In the genomic region with DNA sequence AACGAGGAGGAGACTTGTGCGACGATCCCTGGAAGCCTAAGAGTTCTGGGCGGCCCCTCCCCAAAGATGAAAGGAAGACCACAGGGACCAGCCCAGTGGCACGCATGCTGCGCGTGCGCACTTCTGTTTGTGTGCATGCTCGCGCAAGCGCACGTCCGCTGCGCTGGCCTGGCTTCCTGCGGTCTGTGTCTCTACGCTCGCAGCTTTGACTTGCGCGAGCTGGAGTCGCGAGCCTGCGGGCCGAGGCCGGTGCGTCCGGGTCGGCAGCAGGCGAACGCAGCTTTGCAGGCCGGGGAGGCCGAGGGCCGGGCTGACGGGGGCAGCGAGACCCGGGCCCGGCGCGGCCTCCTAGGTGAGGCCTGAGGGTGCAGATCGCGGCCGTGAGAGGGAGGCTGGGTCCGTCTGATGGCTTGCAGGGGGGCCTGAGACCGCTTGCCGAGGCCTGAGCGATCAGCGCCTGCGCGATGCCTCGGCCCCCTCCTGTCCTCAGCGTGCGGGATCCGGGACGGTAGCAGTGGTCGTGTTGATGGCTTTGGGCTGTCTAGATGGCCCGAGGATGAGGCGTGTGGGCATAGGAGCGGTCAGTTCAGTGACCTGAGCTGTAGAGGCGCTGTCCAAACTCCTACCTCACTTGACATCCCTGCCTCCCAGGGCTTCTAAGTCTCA, we compare ENCODE assay signal across 8 mouse cellular contexts. TPM values are rescaled to one million over a fixed set of nuclear protein-coding genes. Genes with fewer than 3 reads are reported as not detected.
DNase-seq lines count a peak whose midpoint lies in the region; ATAC-seq lines count a peak whose summit lies in the region.

Zfp12 (plus strand) TSS at position 136 of the 666 bp plus-strand sequence.

- H3K9me3 ChIP-seq in hindbrain, embryonic 16.5 days (ENCODE audit: control insufficient read depth, low read length): no peaks in the 10 kb centered on the region

- peak; percentile 99 for ATAC-seq in hindbrain, embryonic 16.5 days

- H3K9ac ChIP-seq in hindbrain, embryonic 16.5 days (ENCODE audit: low read depth, low read length): peak within 1 kb of the TSS; percentile 100

- H3K27ac ChIP-seq in hindbrain, embryonic 16.5 days (ENCODE audit: low read depth, low read length): peak within 1 kb of the TSS; percentile 99
- no peak within 1 kb of the TSS for H3K27ac ChIP-seq in macrophage

- H3K4me3 ChIP-seq in hindbrain, embryonic 16.5 days (ENCODE audit: low read length): peak within 1 kb of the TSS; percentile 99
- peak within 1 kb of the TSS; percentile 60 for H3K4me3 ChIP-seq in macrophage (ENCODE audit: inconsistent target)

- DNase-seq in WW6 (ENCODE audit: low read depth, low spot score): peak; percentile 93
- DNase-seq in cerebellum, postnatal 4 days (ENCODE audit: low spot score in 2 of 2): peak; percentile 77 to 91
- peak; percentile 93 for DNase-seq in gastrocnemius, adult 18-20 months (ENCODE audit: low spot score)
- DNase-seq in left cerebral cortex, adult 18-20 months (ENCODE audit: low spot score in 2 of 2): peak; percentile 91 to 98
- DNase-seq in right cerebral cortex, adult 18-20 months: peak; percentile 98
- peak; percentile 59 for DNase-seq in urinary bladder, postnatal 10 days (ENCODE audit: low spot score)

- no peaks in the 10 kb centered on the region for H3K27me3 ChIP-seq in hindbrain, embryonic 16.5 days (replicated peaks; ENCODE audit: control insufficient read depth, insufficient read depth, low read length)

- H3K4me2 ChIP-seq in hindbrain, embryonic 16.5 days (ENCODE audit: low read length): peak within 1 kb of the TSS; percentile 94

- peaks cover 9% of the 10 kb centered on the region for H3K36me3 ChIP-seq in hindbrain, embryonic 16.5 days (ENCODE audit: control insufficient read depth, insufficient read depth, low read length)
- H3K36me3 ChIP-seq in macrophage (ENCODE audit: inconsistent target): peaks cover 10% of the 10 kb centered on the region

- peaks cover 17% of the 10 kb centered on the region for H3K4me1 ChIP-seq in hindbrain, embryonic 16.5 days (ENCODE audit: control insufficient read depth, insufficient read depth, low read depth, low read length)

- H3K79me2 ChIP-seq in macrophage (ENCODE audit: inconsistent target): peaks cover 8% of the 10 kb centered on the region; the same call in 1 of the 2 replicates

- under 1% methylated on average over 57 of the region's 58 CpGs for WGBS in hindbrain, embryonic 16.5 days
- whole genome bisulfite sequencing in macrophage (ENCODE audit: missing documents): under 1% methylated on average over 58 of the region's 58 CpGs

RNA-seq across cellular contexts. Expression of gene Zfp12, which starts in this region (rescaled TPM):
- 1 to 10 TPM; 6.7 to 7.7 TPM for total RNA-seq in gastrocnemius, adult 18-20 months (2021)
- polyA plus RNA-seq in hindbrain, embryonic 16.5 days (2015; fragmentation: Nextera tagmentation; extraction: Ambion mirVana): 16.4 and 20.5 TPM in 2 replicates
- total RNA-seq in left cerebral cortex, adult 18-20 months (2021): 10 to 100 TPM; 32.1 to 34.7 TPM
- total RNA-seq in macrophage (2018; cell fraction: chromatin; rRNA removed): 10 to 100 TPM in 16 of 26 experiments, 1 to 10 TPM in 10; 2.8 to 35.9 (median 13.1) TPM
- 1 to 10 TPM in 24 of 26 experiments, under 1 TPM in 2; 0.80 to 9.5 (median 4.7) TPM for total RNA-seq in macrophage (2018; cell fraction: cytosol; rRNA removed)
- total RNA-seq in macrophage (2018; cell fraction: nucleus; rRNA removed): 10 to 100 TPM in 10 of 26 experiments, 1 to 10 TPM in 16; 1.7 to 41.1 (median 7.4) TPM
- polyA plus RNA-seq in macrophage (2018): 4.7 to 6.0 TPM (median 5.2 TPM) in 3 replicates
